Mouse (Mus musculus) adrenal gland, postnatal 14 days (tissue): ENCODE results near the gene Gm21936. TPM values are rescaled to one million over a fixed set of nuclear protein-coding genes. Genes with fewer than 3 reads are reported as not detected.
"Not testable (repeated sequence)": the region's sequence is repeated elsewhere in the genome, so short reads cannot be mapped to it uniquely, and the experiment has no call there.

Source experiments
- DNase-seq: peaks from one replicate; pipeline ENCODE4 v3.0.0; 2021; ENCODE audit warnings: mixed read lengths
- long read RNA-seq, 2 experiments: library from polyadenylated mRNA; stranded (forward); transcript quantifications; one replicate each; pipeline ENCODE4 v2.0.0; 2021
- total RNA-seq: library from RNA; stranded (reverse); gene quantifications from 2 replicates; pipeline ENCODE4 v1.2.3, GENCODE M21; 2021

The Gm21936 gene
- not detected in 2 replicates for total RNA-seq
- long read RNA-seq, experiment 1 = 0 reads
- long read RNA-seq, experiment 2 = 0 reads

DNA sequence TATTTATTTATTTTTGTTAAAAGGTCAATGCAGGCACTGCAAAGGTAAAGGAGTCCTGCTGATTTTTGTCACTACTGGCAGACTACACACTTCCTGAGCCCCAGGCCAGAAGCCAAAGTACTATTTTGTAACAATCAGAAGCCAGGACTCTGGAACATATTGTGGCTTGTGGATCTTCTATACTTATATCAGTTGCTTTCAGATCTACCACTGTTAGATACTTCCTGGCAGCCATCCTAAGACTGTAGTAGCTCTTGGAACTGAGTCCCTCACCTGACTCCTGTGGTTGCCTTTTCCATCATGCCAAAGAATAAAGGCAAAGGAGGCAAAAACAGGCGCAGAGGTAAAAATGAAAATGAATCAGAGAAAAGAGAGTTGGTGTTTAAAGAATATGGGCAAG is at the start of gene Gm21936:
Gene Gm21936, plus strand, starts transcription at position 301 of the 400 bp plus-strand sequence.
- DNase-seq = not testable (repeated sequence)

DNA sequence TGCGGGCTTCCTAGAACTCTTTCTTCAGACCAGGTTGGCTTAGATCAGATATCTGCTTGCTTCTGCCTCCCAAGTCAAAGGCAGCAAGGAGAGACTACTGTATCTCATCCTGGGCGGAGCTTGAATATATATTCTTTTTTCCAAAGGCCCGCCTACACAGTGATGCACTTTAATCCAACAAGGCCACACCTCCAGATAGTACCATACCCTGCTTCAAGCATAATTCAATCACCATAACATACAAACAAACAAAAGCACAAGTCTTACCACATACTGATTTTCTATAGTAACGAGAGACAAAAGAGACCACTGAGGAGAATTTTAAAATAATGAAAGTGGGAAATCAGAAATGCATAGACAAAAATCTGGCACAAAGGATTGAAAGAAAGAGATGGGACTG is 19.7 kb upstream of the Gm21936 start, which contains the start of gene Gm21319:
Gene Gm21319, minus strand, starts transcription at position 101 of the 400 bp plus-strand sequence.
- DNase-seq = not testable (repeated sequence)

DNA sequence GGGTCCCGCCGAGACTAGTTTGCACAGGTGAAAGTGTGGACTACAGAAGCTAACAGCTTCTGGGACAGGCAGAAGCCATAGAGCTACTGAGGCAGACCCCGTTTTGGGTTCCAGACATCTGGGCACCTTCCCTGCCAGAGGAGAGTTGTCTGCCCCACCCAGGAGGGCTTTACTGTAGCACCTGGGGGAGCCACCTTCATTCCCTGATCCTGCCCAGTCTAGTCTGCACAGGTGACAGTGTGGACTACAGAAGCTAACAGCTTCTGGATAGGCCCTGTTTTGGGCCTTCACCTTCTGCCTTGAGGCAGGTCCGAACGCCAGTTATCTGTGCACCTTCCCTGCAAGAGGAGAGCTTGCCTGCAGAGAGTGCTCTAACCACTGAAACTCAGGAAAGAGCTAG is 2.7 kb downstream of the Gm21936 start:
- DNase-seq = not testable (repeated sequence)

DNA sequence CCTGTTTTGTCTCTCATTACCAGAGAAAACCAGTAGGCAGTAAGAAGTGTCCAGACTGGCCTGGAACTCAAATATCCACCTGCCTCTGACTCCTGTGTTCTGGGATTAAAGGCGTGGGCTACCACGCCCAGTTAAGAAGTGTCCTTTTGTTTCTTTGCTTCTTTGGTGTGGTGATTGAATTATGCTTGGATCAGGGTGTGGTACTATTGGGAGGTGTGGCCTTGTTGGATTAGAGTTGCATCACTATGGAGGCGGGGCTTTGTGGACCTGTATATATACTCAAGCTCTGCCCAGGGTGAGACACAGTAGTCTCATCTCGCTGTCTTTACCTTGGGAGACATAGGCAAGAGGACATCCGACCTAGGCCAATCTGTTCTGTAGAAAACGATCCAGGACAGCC is 21.0 kb downstream of the Gm21936 start, which contains the start of gene BB287469:
Gene BB287469, plus strand, starts transcription at position 301 of the 400 bp plus-strand sequence.
- DNase-seq = not testable (repeated sequence)

DNA sequence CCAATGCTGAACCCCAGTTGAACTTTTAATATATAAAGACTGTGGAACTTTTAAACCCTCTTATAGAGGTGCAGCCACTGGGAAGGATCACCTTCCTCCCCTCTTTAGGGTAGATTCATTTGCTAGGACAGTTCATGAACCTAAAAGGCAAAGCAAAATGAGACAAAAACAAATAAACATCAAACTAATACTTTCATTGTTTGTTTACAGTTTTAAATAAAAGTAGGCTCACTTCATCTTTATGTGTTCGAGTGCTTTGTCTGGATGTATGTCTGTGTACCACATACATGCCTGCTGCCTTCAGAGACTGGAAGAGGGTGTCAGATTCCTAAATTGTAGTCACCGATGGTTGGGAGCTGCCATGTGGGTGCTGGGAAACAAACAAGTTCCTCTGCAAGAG is 46.9 kb downstream of the Gm21936 start, which contains the start of gene Gm2001:
Gene Gm2001, minus strand, starts transcription at position 101 of the 400 bp plus-strand sequence.
- DNase-seq = not testable (repeated sequence)

Other genes starting within 250 kb of the Gm21936 start
- gene Oog1, start 192.8 kb upstream of the Gm21936 start, total RNA-seq = not detected in 2 replicates
- gene Gm4027, start 176.6 kb upstream of the Gm21936 start, total RNA-seq = not detected in 2 replicates
- gene Gm16381, start 150.9 kb upstream of the Gm21936 start, total RNA-seq = not detected in 2 replicates
- not detected in 2 replicates for gene Gm21319, start 19.8 kb upstream of the Gm21936 start, total RNA-seq
- not detected in 2 replicates for gene BB287469, start 21.1 kb downstream of the Gm21936 start, total RNA-seq
- gene Gm2001, start 46.8 kb downstream of the Gm21936 start, total RNA-seq = not detected in 2 replicates
- not detected in 2 replicates for gene Gm2016, start 78.6 kb downstream of the Gm21936 start, total RNA-seq
- gene Gm2022, start 99.9 kb downstream of the Gm21936 start, total RNA-seq = not detected in 2 replicates
- not detected in 2 replicates for gene Gm2035, start 124.3 kb downstream of the Gm21936 start, total RNA-seq
- gene Gm2042, start 158.6 kb downstream of the Gm21936 start, total RNA-seq = not detected in 2 replicates
- not detected in 2 replicates for gene Gm2075, start 216.3 kb downstream of the Gm21936 start, total RNA-seq
- gene Gm6803, start 223.3 kb downstream of the Gm21936 start, total RNA-seq = not detected in 2 replicates
- not detected in 2 replicates for gene Gm2056, start 231.5 kb downstream of the Gm21936 start, total RNA-seq